Mouse (Mus musculus) midbrain, embryonic 13.5 days (tissue): ENCODE measurements around the gene Fkbp14. TPM values are rescaled to one million over a fixed set of nuclear protein-coding genes. Genes with fewer than 3 reads are reported as not detected.

ENCODE experiments used
- ATAC-seq: fragments of 200-750 bp; cut with Nextera tagmentation; 2 replicates; pipeline ENCODE4 v1.8.0; 2017; ENCODE audit warnings: mild to moderate bottlenecking, moderate TSS enrichment, moderate library complexity
- H3K27ac ChIP-seq: fragments of 300-500 bp; sonication (generic); 2 replicates; pipeline ENCODE4 v1.5.1; 2015; ENCODE audit warnings: inconsistent platforms, mild to moderate bottlenecking, moderate library complexity
- H3K27me3 ChIP-seq: fragments of 300-500 bp; sonication (generic); 2 replicates; pipeline ENCODE4 v1.6.1; 2015; ENCODE audit warnings: mild to moderate bottlenecking, inconsistent platforms
- H3K36me3 ChIP-seq: fragments of 300-500 bp; sonication (generic); 2 replicates; pipeline ENCODE4 v1.6.1; 2015; ENCODE audit warnings: mild to moderate bottlenecking, inconsistent platforms
- H3K4me1 ChIP-seq: fragments of 300-500 bp; sonication (generic); replicated peaks from 2 replicates; pipeline ENCODE4 v1.6.1; 2015; ENCODE audit warnings: inconsistent platforms
- H3K4me2 ChIP-seq: fragments of 300-500 bp; sonication (generic); replicated peaks from 2 replicates; pipeline ENCODE4 v1.6.1; 2015; ENCODE audit warnings: moderate library complexity, mild to moderate bottlenecking, inconsistent platforms
- H3K4me3 ChIP-seq: fragments of 300-500 bp; sonication (generic); replicated peaks from 2 replicates; pipeline ENCODE4 v1.5.1; 2015; ENCODE audit warnings: mild to moderate bottlenecking, inconsistent platforms
- H3K9ac ChIP-seq: fragments of 300-500 bp; sonication (generic); replicated peaks from 2 replicates; pipeline ENCODE4 v1.6.1; 2015; ENCODE audit warnings: mild to moderate bottlenecking, inconsistent platforms
- H3K9me3 ChIP-seq: fragments of 300-500 bp; sonication (generic); 2 replicates; pipeline ENCODE4 v1.6.1; 2016; ENCODE audit warnings: mild to moderate bottlenecking, inconsistent platforms
- WGBS: fragments of 180-500 bp; shearing (Covaris S2); methylation state at CpG from one replicate; pipeline ENCODE4 v1.1.7; 2015; 5-methylcytosine and 5-hydroxymethylcytosine counted together
- polyA plus RNA-seq: library from polyadenylated mRNA; unstranded; fragments of >200 nt; fragmentation: Nextera tagmentation; extraction: Ambion mirVana; gene quantifications from 2 replicates; pipeline ENCODE4 v1.2.1, GENCODE M21; 2015

The Fkbp14 gene
- polyA plus RNA-seq, 1 experiment from 2014 or later: 8.2 TPM

- H3K4me1 ChIP-seq: peaks cover 71% of the 10 kb centered on the region
- 0 out of 2 replicates have a peak, but pooled peaks cover 3% of the 10 kb centered on the region for H3K36me3 ChIP-seq
- H3K27ac ChIP-seq: peak overlapping the region; percentile 79
- no peak overlapping the region for H3K4me3 ChIP-seq
- ATAC-seq: no peak
- H3K9ac ChIP-seq: no peak overlapping the region
- H3K4me2 ChIP-seq: no peak overlapping the region
- H3K27me3 ChIP-seq: no peaks in the 10 kb centered on the region
- 63% methylated on average over 1 of the region's 1 CpGs for WGBS
- no peaks in the 10 kb centered on the region for H3K9me3 ChIP-seq
These were observed 41.3 kb downstream of the Fkbp14 start for GRCm38 (mm10) chr6:54555816-54556215.

GRCm38 (mm10) chr6:54554341-54555110, 42.6 kb downstream of the Fkbp14 start:
- Histone ChIP-seq H3K4me2 (no peak overlapping the region), H3K27ac (peak overlapping the region; percentile 79), H3K36me3 (0 out of 2 replicates have a peak, but pooled peaks cover 3% of the 10 kb centered on the region), H3K4me1 (peaks cover 70% of the 10 kb centered on the region), H3K9me3 (no peaks in the 10 kb centered on the region), H3K9ac (no peak overlapping the region), H3K4me3 (no peak overlapping the region), H3K27me3 (no peaks in the 10 kb centered on the region)
- peak; percentile 90 for ATAC-seq
- 7% methylated on average over 8 of the region's 8 CpGs for WGBS

- no peak overlapping the region for H3K9ac ChIP-seq
These were observed 43.5 kb downstream of the Fkbp14 start for GRCm38 (mm10) chr6:54553632-54554031.

GRCm38 (mm10) chr6:54552721-54553413, 44.2 kb downstream of the Fkbp14 start:
- Histone ChIP-seq H3K9ac (no peak overlapping the region), H3K4me2 (no peak overlapping the region), H3K27ac (peak overlapping the region; percentile 41), H3K4me3 (no peak overlapping the region), H3K9me3 (no peaks in the 10 kb centered on the region), H3K27me3 (no peaks in the 10 kb centered on the region), H3K4me1 (peaks cover 75% of the 10 kb centered on the region), H3K36me3 (0 out of 2 replicates have a peak, but pooled peaks cover 3% of the 10 kb centered on the region)
- WGBS: 19% methylated on average over 9 of the region's 9 CpGs
- ATAC-seq: peak; percentile 68

More at GRCm38 (mm10) chr6:54553632-54554031, 43.5 kb downstream of the Fkbp14 start:
- Histone ChIP-seq H3K9me3 (no peaks in the 10 kb centered on the region), H3K4me2 (no peak overlapping the region), H3K36me3 (0 out of 2 replicates have a peak, but pooled peaks cover 3% of the 10 kb centered on the region), H3K27ac (peak overlapping the region; percentile 79), H3K4me3 (no peak overlapping the region), H3K27me3 (no peaks in the 10 kb centered on the region), H3K4me1 (peaks cover 75% of the 10 kb centered on the region)
- 51% methylated on average over 2 of the region's 2 CpGs for WGBS
- no peak for ATAC-seq

GRCm38 (mm10) chr6:54550801-54551323, 46.2 kb downstream of the Fkbp14 start:
- no peak overlapping the region for H3K4me3 ChIP-seq
- H3K9me3 ChIP-seq: no peaks in the 10 kb centered on the region
- ATAC-seq: no peak
- WGBS: 54% methylated on average over 6 of the region's 7 CpGs
- peaks cover 4% of the 10 kb centered on the region for H3K36me3 ChIP-seq
- peaks cover 71% of the 10 kb centered on the region for H3K4me1 ChIP-seq
- no peak overlapping the region for H3K4me2 ChIP-seq
- H3K27me3 ChIP-seq: no peaks in the 10 kb centered on the region
- no peak overlapping the region for H3K27ac ChIP-seq
- H3K9ac ChIP-seq: no peak overlapping the region

GRCm38 (mm10) chr6:54549311-54549710, 47.8 kb downstream of the Fkbp14 start:
- no peaks in the 10 kb centered on the region for H3K27me3 ChIP-seq
- WGBS: 61% methylated on average over 4 of the region's 4 CpGs
- no peak overlapping the region for H3K4me2 ChIP-seq
- H3K27ac ChIP-seq: peak overlapping the region; percentile 61
- no peaks in the 10 kb centered on the region for H3K9me3 ChIP-seq
- H3K4me3 ChIP-seq: no peak overlapping the region
- no peak overlapping the region for H3K9ac ChIP-seq
- peaks cover 56% of the 10 kb centered on the region for H3K4me1 ChIP-seq
- ATAC-seq: no peak
- H3K36me3 ChIP-seq: peaks cover 10% of the 10 kb centered on the region

GRCm38 (mm10) chr6:54548314-54549019, 48.6 kb downstream of the Fkbp14 start:
- peak; percentile 25; the same call in 1 of the 2 replicates for ATAC-seq
- H3K27ac ChIP-seq: peak overlapping the region; percentile 61
- 70% methylated on average over 13 of the region's 13 CpGs for WGBS

GRCm38 (mm10) chr6:54543646-54544045, 53.5 kb downstream of the Fkbp14 start:
- H3K4me1 ChIP-seq: peaks cover 34% of the 10 kb centered on the region
- H3K36me3 ChIP-seq: peaks cover 23% of the 10 kb centered on the region
- H3K9me3 ChIP-seq: no peaks in the 10 kb centered on the region
- no peaks in the 10 kb centered on the region for H3K27me3 ChIP-seq
- no peak overlapping the region for H3K4me3 ChIP-seq
- no peak overlapping the region for H3K4me2 ChIP-seq
- H3K9ac ChIP-seq: no peak overlapping the region
- no peak for ATAC-seq
- no peak overlapping the region for H3K27ac ChIP-seq
- WGBS: 88% methylated on average over 2 of the region's 2 CpGs

More at GRCm38 (mm10) chr6:54548314-54549019, 48.6 kb downstream of the Fkbp14 start:
- H3K4me2 ChIP-seq: no peak overlapping the region
- H3K9me3 ChIP-seq: no peaks in the 10 kb centered on the region
- no peak overlapping the region for H3K9ac ChIP-seq
- H3K27me3 ChIP-seq: no peaks in the 10 kb centered on the region
- peaks cover 18% of the 10 kb centered on the region for H3K36me3 ChIP-seq
- H3K4me1 ChIP-seq: peaks cover 47% of the 10 kb centered on the region
- no peak overlapping the region for H3K4me3 ChIP-seq

- H3K4me1 ChIP-seq: peaks cover 36% of the 10 kb centered on the region
- WGBS: 79% methylated on average over 7 of the region's 7 CpGs
- no peaks in the 10 kb centered on the region for H3K9me3 ChIP-seq
- H3K36me3 ChIP-seq: peaks cover 23% of the 10 kb centered on the region
- no peak for ATAC-seq
- no peak overlapping the region for H3K4me2 ChIP-seq
- H3K9ac ChIP-seq: no peak overlapping the region
- H3K27me3 ChIP-seq: no peaks in the 10 kb centered on the region
- no peak overlapping the region for H3K4me3 ChIP-seq
- no peak overlapping the region for H3K27ac ChIP-seq
These were observed 54.3 kb downstream of the Fkbp14 start for GRCm38 (mm10) chr6:54542836-54543235.

GRCm38 (mm10) chr6:54540252-54540887, 56.7 kb downstream of the Fkbp14 start:
- H3K4me2 ChIP-seq: no peak overlapping the region; the same call in 1 of the 2 replicates
- 0 out of 2 replicates have a peak, but pooled peaks cover under 1% of the 10 kb centered on the region for H3K27me3 ChIP-seq
- no peaks in the 10 kb centered on the region for H3K9me3 ChIP-seq
- H3K4me1 ChIP-seq: peaks cover 50% of the 10 kb centered on the region
- no peak overlapping the region for H3K4me3 ChIP-seq
- ATAC-seq: peak; percentile 19
- no peak overlapping the region for H3K9ac ChIP-seq
- 36% methylated on average over 9 of the region's 9 CpGs for WGBS
- H3K27ac ChIP-seq: peak overlapping the region; percentile 65
- H3K36me3 ChIP-seq: peaks cover 19% of the 10 kb centered on the region

GRCm38 (mm10) chr6:54539396-54539795, 57.7 kb downstream of the Fkbp14 start:
- H3K27me3 ChIP-seq: peaks cover 4% of the 10 kb centered on the region; the same call in 1 of the 2 replicates
- H3K4me1 ChIP-seq: peaks cover 50% of the 10 kb centered on the region
- H3K27ac ChIP-seq: peak overlapping the region; percentile 65; the same call in 1 of the 2 replicates
- 73% methylated on average over 7 of the region's 7 CpGs for WGBS
- H3K9ac ChIP-seq: no peak overlapping the region
- H3K4me3 ChIP-seq: no peak overlapping the region
- no peaks in the 10 kb centered on the region for H3K9me3 ChIP-seq
- H3K4me2 ChIP-seq: no peak overlapping the region
- ATAC-seq: no peak
- H3K36me3 ChIP-seq: peaks cover 14% of the 10 kb centered on the region
